In the genomic region with DNA sequence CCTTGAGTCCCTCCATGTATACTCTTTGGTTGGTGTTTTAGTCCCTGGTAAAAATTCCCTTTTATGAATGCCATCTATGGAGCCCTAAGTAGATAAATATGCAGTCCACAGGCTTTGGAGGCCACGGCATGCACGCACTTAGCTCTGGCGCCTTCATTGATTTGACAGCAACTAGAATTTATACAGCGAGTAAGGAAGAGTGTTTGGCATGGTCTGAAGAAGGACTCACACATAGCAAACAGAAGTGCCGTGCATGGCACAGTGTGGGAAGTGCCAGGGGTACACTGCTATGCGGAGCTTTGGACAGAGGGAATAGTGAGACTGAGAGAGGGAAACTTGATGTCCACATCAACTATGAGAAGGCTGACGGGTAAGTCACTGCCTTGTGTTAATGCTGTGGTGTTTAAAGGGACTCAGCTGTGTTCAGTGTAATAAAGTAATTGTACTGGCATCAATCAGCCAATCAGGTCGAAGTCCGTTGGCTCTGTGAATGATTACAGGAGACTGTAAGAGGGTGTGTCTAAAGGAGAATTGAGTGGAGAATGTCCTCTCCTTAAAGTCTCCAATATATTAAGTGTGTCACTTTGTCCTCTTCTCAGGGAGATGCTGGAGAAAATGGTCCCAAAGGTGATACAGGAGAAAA, we compare ENCODE assay signal across 14 mouse cellular contexts.
"Had no signal": no experiment of that assay in that cellular context is flagged by ENCODE, and none has a peak within 500 bp of the region (broad histone marks: within the 10 kb centered on the region; RNA-seq: fewer than 3 reads in every experiment).

No protein-coding gene starts in this region.

- H3K9ac ChIP-seq: liver, embryonic 13.5 days; liver, postnatal 0 days; lung, embryonic 15.5 days; midbrain, embryonic 15.5 days; neural tube, embryonic 12.5 days; stomach, embryonic 15.5 days had no signal

- H3K27ac ChIP-seq: layer of hippocampus, adult 2 months; limb, embryonic 10.5 days; liver, embryonic 13.5 days; lung, embryonic 15.5 days; macrophage; midbrain, embryonic 15.5 days; neural tube, embryonic 12.5 days; stomach, embryonic 15.5 days had no signal

- DNase-seq: liver, embryonic 13.5 days; liver, postnatal 0 days; lung, postnatal 14 days; right cerebral cortex, postnatal 4 days; thymus, postnatal 4 days had no signal

- H3K4me2 ChIP-seq: liver, embryonic 13.5 days; lung, embryonic 15.5 days; midbrain, embryonic 11.5 days; midbrain, embryonic 15.5 days; neural tube, embryonic 12.5 days; stomach, embryonic 15.5 days had no signal

- H3K36me3 ChIP-seq: limb, embryonic 10.5 days; liver, embryonic 13.5 days; lung, embryonic 15.5 days; midbrain, embryonic 15.5 days; neural tube, embryonic 12.5 days; stomach, embryonic 15.5 days had no signal

- H3K4me3 ChIP-seq: layer of hippocampus, adult 2 months; limb, embryonic 10.5 days; liver, embryonic 13.5 days; lung, embryonic 15.5 days; megakaryocyte, embryonic 14.5 days; midbrain, embryonic 15.5 days; neural tube, embryonic 12.5 days; stomach, embryonic 15.5 days had no signal

- H3K9me3 ChIP-seq: limb, embryonic 10.5 days; liver, embryonic 13.5 days; lung, embryonic 15.5 days; midbrain, embryonic 15.5 days; neural tube, embryonic 12.5 days; stomach, embryonic 15.5 days had no signal

- H3K4me1 ChIP-seq: liver, embryonic 13.5 days; lung, embryonic 15.5 days; megakaryocyte, embryonic 14.5 days; stomach, embryonic 15.5 days had no signal

- ATAC-seq: liver, postnatal 0 days; midbrain, embryonic 15.5 days had no signal

- H3K27me3 ChIP-seq: liver, embryonic 13.5 days; lung, embryonic 15.5 days; megakaryocyte, embryonic 14.5 days; midbrain, embryonic 15.5 days; neural tube, embryonic 12.5 days; stomach, embryonic 15.5 days had no signal
